Mouse (Mus musculus) CH12.LX (cell line): ENCODE results near the gene Gif. TPM values are rescaled to one million over a fixed set of nuclear protein-coding genes. Genes with fewer than 3 reads are reported as not detected.

Experiments
- DNase-seq: peaks from one replicate; pipeline ENCODE4 v3.0.0-alpha.2; 2013; ENCODE audit errors: extremely low read depth
- H3K27ac ChIP-seq: 2 replicates; pipeline ENCODE4 v1.5.1; 2012; ENCODE audit warnings: low read depth, mild to moderate bottlenecking, control low read depth, moderate library complexity; ENCODE audit not compliant: insufficient read depth
- H3K27me3 ChIP-seq: replicated peaks from 2 replicates; pipeline ENCODE3; 2012; ENCODE audit warnings: inconsistent platforms
- H3K36me3 ChIP-seq, 2 experiments: replicated peaks in 1 of 2; 2 replicates each; pipeline versions ENCODE3 to v1.6.1; 2012; ENCODE audit warnings: inconsistent platforms in 1 of 2, low read length in 1 of 2, mild to moderate bottlenecking in 1 of 2, mixed read lengths in 1 of 2, moderate library complexity in 1 of 2; ENCODE audit not compliant: control insufficient read depth in 1 of 2, insufficient read depth in 1 of 2
- H3K4me1 ChIP-seq, 2 experiments: 2 replicates each; pipeline ENCODE4 v1.6.1; 2012; ENCODE audit warnings: inconsistent platforms in 1 of 2, moderate library complexity in 1 of 2; ENCODE audit not compliant: insufficient read depth in 2 of 2, control insufficient read depth in 1 of 2
- H3K4me2 ChIP-seq: 2 replicates; pipeline ENCODE4 v1.6.1; 2012; ENCODE audit warnings: low read depth, mild to moderate bottlenecking, control low read depth; ENCODE audit not compliant: poor library complexity, insufficient read depth, severe bottlenecking
- H3K4me3 ChIP-seq, 3 experiments: fragments of 150-350 bp in 1 of 3; sonication (generic) in 1 of 3; replicated peaks in 1 of 3; 2 replicates each; pipeline versions ENCODE3 to v1.5.1; 2011 to 2012; ENCODE audit warnings: low read depth in 2 of 3, low read length in 2 of 3, mild to moderate bottlenecking in 2 of 3, moderate library complexity in 2 of 3, control low read depth in 1 of 3, improper control_type of control experiment in 1 of 3, inconsistent platforms in 1 of 3, mixed read lengths in 1 of 3; ENCODE audit not compliant: poor library complexity in 1 of 3
- H3K79me2 ChIP-seq: replicated peaks from 2 replicates; pipeline ENCODE4 v1.6.1; 2012; ENCODE audit warnings: mild to moderate bottlenecking, moderate library complexity; ENCODE audit not compliant: control insufficient read depth, poor library complexity, insufficient read depth, severe bottlenecking; ENCODE audit errors: extremely low read depth
- H3K9ac ChIP-seq: 2 replicates; pipeline ENCODE4 v1.6.1; 2012; ENCODE audit warnings: low read depth, mild to moderate bottlenecking, control low read depth, moderate library complexity; ENCODE audit not compliant: insufficient read depth
- H3K9me3 ChIP-seq: replicated peaks from 2 replicates; pipeline ENCODE3; 2012; ENCODE audit warnings: low read length, inconsistent platforms, mixed read lengths
- BHLHE40 ChIP-seq: IDR thresholded peaks from 2 replicates; pipeline ENCODE4 v1.6.1; 2011; ENCODE audit warnings: mild to moderate bottlenecking, low read depth, low read length, improper control_type of control experiment
- CHD2 ChIP-seq: IDR thresholded peaks from 2 replicates; pipeline ENCODE4 v1.6.1; 2011; ENCODE audit warnings: low read length, improper control_type of control experiment
- CTCF ChIP-seq, 2 experiments: IDR thresholded peaks in 1 of 2; conservative IDR thresholded peaks in 1 of 2; 2 replicates each; pipeline ENCODE4 v1.5.1; 2011 to 2012; ENCODE audit warnings: low read depth in 2 of 2, low read length in 2 of 2, improper control_type of control experiment in 1 of 2, inconsistent platforms in 1 of 2, mild to moderate bottlenecking in 1 of 2, moderate library complexity in 1 of 2
- ELF1 ChIP-seq: IDR thresholded peaks from 2 replicates; pipeline ENCODE4 v1.6.1; 2014; ENCODE audit warnings: low read depth, mild to moderate bottlenecking, inconsistent platforms, low read length, improper control_type of control experiment
- ETS1 ChIP-seq: conservative IDR thresholded peaks from 2 replicates; pipeline ENCODE4 v1.6.1; 2012; ENCODE audit warnings: low read depth, mild to moderate bottlenecking, inconsistent platforms, low read length, improper control_type of control experiment, moderate library complexity
- GABPA ChIP-seq: IDR thresholded peaks from 2 replicates; pipeline ENCODE4 v1.6.1; 2012; ENCODE audit warnings: low read depth, low read length, improper control_type of control experiment, inconsistent platforms; ENCODE audit not compliant: insufficient replicate concordance
- HCFC1 ChIP-seq: IDR thresholded peaks from 2 replicates; pipeline ENCODE4 v1.6.1; 2012; ENCODE audit warnings: low read depth, mild to moderate bottlenecking, inconsistent platforms, low read length, improper control_type of control experiment
- JUN ChIP-seq: IDR thresholded peaks from 2 replicates; pipeline ENCODE4 v1.6.1; 2011; ENCODE audit warnings: low read depth, mild to moderate bottlenecking, low read length, improper control_type of control experiment, moderate library complexity; ENCODE audit not compliant: insufficient read depth
- JUND ChIP-seq: conservative IDR thresholded peaks from 2 replicates; pipeline ENCODE4 v1.6.1; 2011; ENCODE audit warnings: low read depth, low read length, improper control_type of control experiment
- KAT2A ChIP-seq: IDR thresholded peaks from 2 replicates; pipeline ENCODE4 v1.6.1; 2012; ENCODE audit warnings: low read length, improper control_type of control experiment, inconsistent platforms; ENCODE audit not compliant: insufficient replicate concordance
- MAX ChIP-seq: IDR thresholded peaks from 2 replicates; pipeline ENCODE4 v1.6.1; 2011; ENCODE audit warnings: low read length, improper control_type of control experiment
- MAZ ChIP-seq: IDR thresholded peaks from 2 replicates; pipeline ENCODE4 v1.6.1; 2012; ENCODE audit warnings: low read depth, mild to moderate bottlenecking, inconsistent platforms, low read length, improper control_type of control experiment, moderate library complexity
- MEF2A ChIP-seq: IDR thresholded peaks from 2 replicates; pipeline ENCODE4 v1.6.1; 2014; ENCODE audit warnings: low read depth, mild to moderate bottlenecking, inconsistent platforms, low read length, improper control_type of control experiment, borderline replicate concordance
- MXI1 ChIP-seq: IDR thresholded peaks from 2 replicates; pipeline ENCODE4 v1.6.1; 2011; ENCODE audit warnings: mild to moderate bottlenecking, low read depth, low read length, improper control_type of control experiment
- NELFE ChIP-seq: IDR thresholded peaks from 2 replicates; pipeline ENCODE4 v1.6.1; 2011; ENCODE audit warnings: low read depth, low read length, improper control_type of control experiment
- NRF1 ChIP-seq: IDR thresholded peaks from 2 replicates; pipeline ENCODE4 v1.6.1; 2014; ENCODE audit warnings: low read depth, mild to moderate bottlenecking, inconsistent platforms, low read length, improper control_type of control experiment, moderate library complexity
- PAX5 ChIP-seq: IDR thresholded peaks from 2 replicates; pipeline ENCODE4 v1.6.1; 2012; ENCODE audit warnings: low read length, inconsistent platforms, mixed read lengths
- POLR2A ChIP-seq: IDR thresholded peaks from 2 replicates; pipeline ENCODE4 v1.6.1; 2011; ENCODE audit warnings: low read depth, mild to moderate bottlenecking, improper control_type of control experiment, low read length
- RAD21 ChIP-seq: IDR thresholded peaks from 2 replicates; pipeline ENCODE4 v1.6.1; 2011; ENCODE audit warnings: low read depth, mild to moderate bottlenecking, low read length, improper control_type of control experiment, moderate library complexity
- RCOR1 ChIP-seq: conservative IDR thresholded peaks from 2 replicates; pipeline ENCODE4 v1.6.1; 2012; ENCODE audit warnings: low read depth, mild to moderate bottlenecking, inconsistent platforms, low read length, improper control_type of control experiment
- SIN3A ChIP-seq: IDR thresholded peaks from 2 replicates; pipeline ENCODE4 v1.6.1; 2012; ENCODE audit warnings: low read length, improper control_type of control experiment, inconsistent platforms
- TCF12 ChIP-seq: IDR thresholded peaks from 2 replicates; pipeline ENCODE4 v1.6.1; 2014; ENCODE audit warnings: low read depth, mild to moderate bottlenecking, inconsistent platforms, low read length, improper control_type of control experiment
- USF1 ChIP-seq: IDR thresholded peaks from 2 replicates; pipeline ENCODE4 v1.6.1; 2014; ENCODE audit warnings: low read depth, mild to moderate bottlenecking, inconsistent platforms, low read length, improper control_type of control experiment
- USF2 ChIP-seq: conservative IDR thresholded peaks from 2 replicates; pipeline ENCODE4 v1.6.1; 2011; ENCODE audit warnings: low read depth, low read length, improper control_type of control experiment
- ZKSCAN1 ChIP-seq: IDR thresholded peaks from 2 replicates; pipeline ENCODE4 v1.6.1; 2012; ENCODE audit warnings: low read depth, inconsistent platforms, low read length, improper control_type of control experiment, borderline replicate concordance
- dilution Hi-C: fragments of 300-500 bp; cut with MboI; formaldehyde crosslinking; loops from 2 replicates; pipeline ENCODE4 v1.14.3; 2020; ENCODE audit warnings: low sequenced_read_pairs; ENCODE audit not compliant: extremely low pct_unique_long_range_greater_than_20kb, extremely low pct_ligation_motif_present
- in situ Hi-C: fragments of 300-500 bp; cut with MboI; formaldehyde crosslinking; loops from 3 replicates; pipeline ENCODE4 v1.14.3; 2019; ENCODE audit warnings: low sequenced_read_pairs, low pct_ligation_motif_present, low pct_unique_long_range_greater_than_20kb, mixed read lengths
- polyA plus RNA-seq: library from polyadenylated mRNA; unstranded; fragments of >175 nt; gene quantifications from 2 replicates; pipeline ENCODE4 v1.2.1, GENCODE M21; 2012; ENCODE audit warnings: low read depth; ENCODE audit not compliant: insufficient read length
- total RNA-seq, 2 experiments: library from RNA; depleted of rRNA; stranded (reverse); fragments of 300-350 nt in 1 of 2; fragments of >200 nt in 1 of 2; gene quantifications; 2 replicates each; pipeline ENCODE4 v1.2.3; 2012 to 2014

Gene Gif
- total and polyA plus RNA-seq, 3 experiments = 0.21 to 0.28 (median 0.24) TPM

DNA sequence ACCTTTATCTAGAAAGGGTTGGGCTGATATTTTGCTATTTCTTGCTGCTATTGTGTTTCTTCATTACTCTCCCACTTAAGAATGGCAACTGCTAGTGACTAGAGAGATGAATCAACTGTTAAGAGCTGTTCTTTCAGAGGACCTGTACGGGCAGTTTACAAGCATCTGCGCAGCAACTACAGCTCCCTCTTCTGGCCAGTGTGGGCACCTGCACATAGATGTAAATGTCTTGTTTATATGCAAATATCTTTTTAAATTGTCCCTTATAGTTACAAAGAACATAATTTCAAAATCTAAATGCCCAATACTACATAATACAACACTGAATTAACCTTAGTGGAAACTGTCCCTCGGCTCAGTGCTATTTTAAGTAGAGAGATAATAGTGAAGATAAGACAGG lies 20.8 kb downstream of the Gif start (continued):
- no peak for TF ChIP-seq RCOR1
- peak; percentile 79 for TF ChIP-seq RAD21
- TF ChIP-seq ZKSCAN1 = no peak
- TF ChIP-seq ELF1 = no peak
- no peak for TF ChIP-seq CHD2
- TF ChIP-seq BHLHE40 = no peak
- peak; percentile 92 to 93 for TF ChIP-seq CTCF (conservative IDR thresholded peaks at IDR 0.05 in 1 of 2, IDR thresholded peaks at IDR 0.05 in 1 of 2; ENCODE audit: low read depth in 2 of 2, low read length in 2 of 2)
- TF ChIP-seq JUN = no peak
- no peak for TF ChIP-seq HCFC1
- TF ChIP-seq ETS1 = no peak
- TF ChIP-seq PAX5 = no peak
- 0 out of 2 replicates have a peak, but pooled peaks have one; percentile 17 for TF ChIP-seq NRF1
- no peak for TF ChIP-seq TCF12
- TF ChIP-seq MEF2A = no peak
- TF ChIP-seq MAZ = no peak
- TF ChIP-seq KAT2A = no peak
- TF ChIP-seq USF1 = no peak

- Histone ChIP-seq H3K9me3 (no peaks in the 10 kb centered on the region), H3K9ac (0 out of 2 replicates have a peak overlapping the region, but pooled peaks have one; percentile 50), H3K4me3 (peak overlapping the region in 1 of 3 experiments; percentile 95), H3K36me3 (peaks cover 15 to 26% of the 10 kb centered on the region in 2 experiments), H3K79me2 (peaks cover 22% of the 10 kb centered on the region), H3K27me3 (no peaks in the 10 kb centered on the region), H3K27ac (no peak overlapping the region), H3K4me2 (0 out of 2 replicates have a peak overlapping the region, but pooled peaks have one; percentile 90), H3K4me1 (peaks cover 14 to 59% of the 10 kb centered on the region in 2 experiments)
- TF ChIP-seq USF1 (no peak), ZKSCAN1 (no peak), GABPA (no peak), MXI1 (no peak), NRF1 (no peak), POLR2A (no peak), BHLHE40 (no peak), ELF1 (no peak), NELFE (no peak), MAX (no peak), USF2 (no peak), SIN3A (no peak), JUND (no peak), CHD2 (no peak)
- DNase-seq = no peak
- in situ Hi-C loops = loop anchor here (5.0 to 25.0 kb wide), 3 partner anchors 162 to 582 kb away; partner anchors contain the start of gene Ms4a13
- dilution Hi-C loops = no loop called here
Observed at GRCm38 (mm10) chr19:11769257-11769920, 22.0 kb downstream of the Gif start.
